Mouse (Mus musculus) lung, postnatal 25 days (tissue): ENCODE results near the gene Majin.

Experiments
- DNase-seq: peaks from one replicate; pipeline ENCODE4 v3.0.0; 2022; ENCODE audit warnings: low spot score

Majin gene

DNA sequence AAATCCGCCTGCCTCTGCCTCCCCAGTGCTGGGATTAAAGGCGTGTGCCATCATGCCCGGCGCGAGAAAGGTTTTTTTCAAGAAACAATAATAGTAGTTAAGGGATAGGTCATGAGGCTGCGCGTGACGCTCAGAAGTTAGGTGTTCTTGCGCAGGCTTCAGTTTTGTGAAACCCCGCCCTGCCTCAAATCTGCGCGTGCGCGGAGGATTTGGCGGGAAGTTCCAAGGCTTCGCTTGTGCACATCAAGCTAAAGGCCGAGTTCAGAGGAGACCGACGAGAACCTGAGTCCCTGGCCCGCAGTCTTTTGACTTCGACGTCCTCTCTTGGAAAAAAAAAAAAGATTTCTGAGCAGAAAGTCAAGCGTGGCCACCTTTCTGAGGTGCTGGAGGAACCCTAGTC lies at the start of gene Majin:
Majin (plus strand) TSS at position 258 of the 400 bp plus-strand sequence.
- no peak for DNase-seq

DNA sequence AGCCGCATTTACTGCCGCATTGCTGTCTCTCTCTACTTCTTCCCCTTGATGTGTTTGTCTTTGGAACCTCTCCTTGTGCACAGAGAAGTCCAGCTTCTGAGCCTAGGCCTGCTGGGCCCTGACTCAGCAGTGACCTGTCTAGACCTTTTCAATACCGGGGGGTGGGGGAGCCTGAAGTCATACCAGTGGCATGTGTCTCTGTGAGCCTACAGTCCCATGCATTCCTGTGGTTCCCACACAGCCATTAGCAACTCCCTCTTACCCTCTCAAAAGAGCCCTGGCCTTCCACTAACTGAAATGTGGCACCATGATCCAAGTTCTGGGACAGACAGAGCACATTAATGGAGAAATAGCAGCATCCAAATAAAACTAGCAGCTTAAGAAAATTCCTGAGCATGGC lies 47.8 kb upstream of the Majin start:
- no peak for DNase-seq

- no peak for DNase-seq
These were observed 44.5 kb upstream of the Majin start for GRCm38 (mm10) chr19:6139701-6140100.

GRCm38 (mm10) chr19:6140374-6140677 lies 43.9 kb upstream of the Majin start:
- DNase-seq, result no peak

- peak; percentile 93 for DNase-seq
These were observed 43.4 kb upstream of the Majin start, which contains the start of gene Batf2 for GRCm38 (mm10) chr19:6140678-6141393. Batf2 (plus strand) TSS chr19:6140983.

DNA sequence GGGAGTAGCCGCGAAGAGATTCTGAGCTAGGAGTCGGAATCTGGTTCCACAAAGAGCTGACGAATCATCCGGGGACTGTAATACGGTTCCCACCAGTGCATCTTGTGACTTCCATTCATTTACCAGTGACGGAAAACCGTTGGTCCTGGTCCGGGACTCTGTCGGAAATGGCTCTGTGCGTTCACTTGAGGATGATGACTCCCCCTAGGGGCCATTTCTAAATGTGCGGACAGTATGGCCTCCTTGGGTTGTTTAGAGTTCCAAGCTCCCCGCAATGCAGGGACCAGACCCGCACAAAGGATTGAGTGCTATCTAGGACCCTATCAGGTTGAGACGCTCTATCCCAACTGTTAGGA lies 42.8 kb upstream of the Majin start, which contains the start of gene Arl2:
Arl2 (minus strand) TSS at position 155 of the 356 bp plus-strand sequence.
- peak; percentile 89 for DNase-seq

GRCm38 (mm10) chr19:6144842-6145241 lies 39.3 kb upstream of the Majin start:
- no peak for DNase-seq

DNA sequence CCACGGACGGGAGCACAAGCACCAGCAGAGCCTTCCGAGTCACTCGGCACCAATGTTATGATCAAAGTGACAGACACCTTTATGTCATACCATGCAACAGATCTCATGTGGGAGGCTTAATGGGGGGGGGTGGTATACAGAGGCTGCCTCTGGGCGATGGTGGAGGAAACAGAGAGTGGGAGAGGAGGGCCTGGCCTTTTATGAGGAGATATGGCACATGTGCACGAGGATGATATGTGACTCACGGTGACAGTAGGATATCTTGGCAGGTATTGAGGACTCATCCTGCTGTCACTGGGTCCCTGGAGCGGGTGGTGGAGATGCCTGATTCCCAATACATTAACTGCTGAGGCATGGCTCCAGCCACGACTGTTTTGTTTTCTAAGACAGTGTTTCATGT lies 29.0 kb upstream of the Majin start:
- no peak for DNase-seq

DNA sequence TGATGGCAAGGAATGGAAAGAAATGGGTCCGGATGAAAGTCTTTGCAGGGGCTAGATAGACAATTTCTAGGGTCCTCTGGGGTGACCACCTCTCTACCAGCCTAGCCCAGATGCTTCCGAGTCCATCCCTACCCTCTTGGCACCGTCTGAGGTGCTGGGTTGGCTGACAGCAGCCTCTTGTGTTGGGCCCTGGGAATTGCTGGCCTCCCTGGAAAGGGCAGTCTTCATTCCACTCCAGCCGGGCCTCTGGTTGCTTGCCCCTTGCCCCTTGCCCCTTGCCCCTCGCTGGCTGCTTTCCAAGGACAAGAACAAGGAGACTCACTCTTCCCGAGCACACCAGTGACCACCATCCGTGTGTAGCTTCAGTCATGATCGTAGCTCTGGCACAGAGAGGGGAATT lies 27.8 kb upstream of the Majin start:
- no peak for DNase-seq

DNA sequence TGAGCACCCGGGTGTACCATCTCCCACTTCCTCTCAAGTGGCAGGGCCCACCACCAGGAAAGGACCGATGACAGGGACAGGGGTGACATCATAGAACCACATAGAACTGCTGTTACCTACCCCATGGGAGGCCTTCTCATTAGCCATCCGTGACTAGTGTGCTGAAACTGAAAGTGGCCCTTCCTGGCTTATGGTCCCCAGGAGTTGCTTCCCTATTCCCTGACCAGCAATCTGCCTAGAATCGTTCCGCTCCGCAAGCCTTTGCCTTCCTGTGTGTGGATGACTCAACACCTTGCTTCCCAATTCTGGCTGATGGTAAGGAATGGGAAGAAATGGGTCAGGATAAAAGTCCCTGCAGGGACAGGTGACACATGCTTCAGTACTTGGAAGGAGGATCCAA lies 27.0 kb upstream of the Majin start:
- DNase-seq, result no peak

DNA sequence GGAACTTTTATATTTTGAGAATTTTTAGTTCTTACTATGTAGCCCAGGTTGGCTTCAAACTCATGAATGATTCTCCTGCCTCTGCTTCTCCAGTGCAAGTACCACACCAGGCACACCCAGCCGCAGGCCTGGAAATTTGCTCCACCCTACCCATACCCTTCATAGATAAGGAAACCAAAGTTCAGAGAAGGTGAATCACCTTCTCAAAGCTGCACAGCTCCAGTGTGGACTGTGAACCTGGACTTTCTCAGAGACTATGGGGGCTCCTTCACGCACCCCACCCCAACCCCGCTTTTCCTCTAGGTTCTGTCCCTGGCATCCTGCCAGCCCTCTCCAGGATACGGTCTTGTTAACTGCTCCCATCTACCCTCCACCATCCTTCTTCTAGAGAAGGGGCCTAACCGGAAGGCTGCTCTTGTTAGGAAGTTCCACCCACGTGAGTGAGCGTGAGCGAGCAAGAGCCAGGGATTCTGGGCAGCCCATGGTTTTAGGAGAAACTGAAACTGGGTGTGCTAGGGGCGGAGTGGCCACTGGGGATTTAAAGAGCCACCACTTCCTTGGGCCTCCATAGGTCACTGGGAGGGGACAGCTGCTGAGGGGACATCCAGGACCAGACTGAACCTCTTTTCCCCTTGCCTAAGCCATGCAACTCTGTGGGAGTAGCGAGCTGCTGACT lies 20.2 kb upstream of the Majin start:
- DNase-seq, result peak; percentile 55

GRCm38 (mm10) chr19:6166750-6167149 lies 17.4 kb upstream of the Majin start:
- DNase-seq, result no peak

DNA sequence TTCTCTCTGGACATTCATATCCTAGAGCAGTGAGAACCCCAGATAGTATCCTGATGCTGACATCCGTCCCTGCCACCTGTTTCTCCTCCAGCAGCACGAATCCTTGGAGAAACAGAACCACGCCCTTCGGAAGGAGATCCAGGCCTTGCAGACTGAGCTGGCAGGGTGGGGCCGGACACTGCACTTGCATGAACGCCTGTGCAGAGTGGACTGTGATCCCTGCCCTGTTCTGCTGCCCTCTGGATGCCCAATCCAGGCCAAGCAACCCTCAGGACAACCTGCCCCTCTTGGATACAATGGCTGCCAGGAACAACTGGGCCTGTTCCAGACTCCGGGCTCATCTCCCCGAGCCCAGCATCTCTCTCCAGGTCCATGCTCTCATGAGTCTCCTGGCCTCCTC lies 13.0 kb upstream of the Majin start:
- DNase-seq, result no peak

- DNase-seq, result no peak
These were observed 9.4 kb upstream of the Majin start for GRCm38 (mm10) chr19:6174771-6175170.

DNA sequence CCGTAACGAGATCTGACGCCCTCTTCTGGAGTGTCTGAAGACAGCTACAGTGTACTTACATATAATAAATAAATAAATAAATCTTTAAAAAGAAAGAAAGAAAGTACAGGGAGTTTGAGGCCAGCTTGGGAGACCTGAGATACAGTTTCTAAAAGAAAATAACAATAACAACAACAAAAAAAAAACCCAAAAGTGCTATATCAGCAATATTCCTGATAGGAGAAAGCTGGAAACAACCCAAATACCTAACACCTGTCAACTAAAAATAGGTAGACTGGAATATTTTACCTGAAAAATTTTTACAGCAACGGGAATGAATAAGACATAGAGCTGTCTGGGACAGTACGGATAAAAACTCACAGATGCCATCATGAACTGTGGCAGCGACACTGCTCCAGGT lies 5.4 kb upstream of the Majin start:
- DNase-seq, result no peak

DNA sequence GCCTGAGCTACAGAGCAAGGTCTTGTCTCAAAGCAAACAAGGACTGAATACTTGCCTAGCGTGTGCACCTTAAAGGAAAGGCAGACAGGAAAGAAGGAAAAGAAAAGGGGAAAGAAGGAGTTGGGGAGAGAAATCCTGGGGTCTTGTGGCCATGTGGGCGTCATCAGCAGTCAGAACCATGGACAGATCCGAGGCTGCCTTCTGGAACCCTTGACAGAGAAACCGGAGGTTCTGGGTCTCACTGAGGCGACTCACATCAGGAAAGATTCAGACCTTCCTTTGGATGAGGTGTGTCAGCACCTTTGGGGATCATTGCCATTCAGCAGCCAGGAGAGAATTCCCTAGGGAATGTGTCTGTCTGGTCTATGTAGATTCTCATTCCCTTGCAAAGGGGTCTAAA lies 2.6 kb upstream of the Majin start:
- DNase-seq, result no peak

DNA sequence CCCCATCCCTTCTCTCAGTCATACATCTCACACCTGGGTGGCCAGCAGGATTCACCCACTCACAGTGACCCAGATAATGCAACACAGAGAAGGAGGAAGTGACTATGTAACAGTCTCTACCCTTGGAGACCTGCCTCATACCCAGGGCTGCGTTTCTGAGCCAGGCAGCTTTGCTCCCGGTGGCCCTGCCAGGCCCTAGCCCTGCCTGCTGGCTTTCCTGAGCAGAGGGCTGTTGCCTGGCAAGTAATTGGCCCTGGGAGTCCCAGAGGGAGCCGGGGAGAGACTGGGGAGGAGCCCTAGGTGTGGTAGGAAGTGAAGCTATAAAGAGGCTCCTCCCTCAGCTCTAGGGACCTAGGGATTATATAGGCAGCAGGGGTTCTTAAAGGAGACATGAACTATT lies 1.7 kb upstream of the Majin start:
- no peak for DNase-seq

DNA sequence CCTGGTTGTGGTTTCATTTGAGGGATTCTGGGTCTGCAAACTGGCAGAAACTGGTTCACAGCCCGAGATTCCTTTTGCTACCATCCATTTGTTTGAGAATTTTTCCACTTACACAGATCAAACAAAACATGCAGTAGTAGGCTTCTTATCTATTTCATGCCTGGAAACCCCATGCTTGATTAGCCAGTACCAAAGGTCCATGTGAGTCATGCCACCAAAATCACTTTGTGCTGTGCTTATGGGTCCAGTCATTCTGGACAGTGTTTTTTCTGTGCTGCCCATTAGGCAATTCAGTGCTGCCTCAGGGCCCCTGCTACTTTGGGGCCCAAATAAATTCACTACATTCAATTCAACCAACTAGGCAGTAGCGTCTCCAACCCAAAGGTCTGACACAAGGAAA lies 20.1 kb downstream of the Majin start:
- DNase-seq, result no peak

GRCm38 (mm10) chr19:6206716-6207115 lies 22.5 kb downstream of the Majin start:
- DNase-seq, result peak; percentile 70

GRCm38 (mm10) chr19:6216046-6216705 lies 32.0 kb downstream of the Majin start:
- DNase-seq, result no peak

DNA sequence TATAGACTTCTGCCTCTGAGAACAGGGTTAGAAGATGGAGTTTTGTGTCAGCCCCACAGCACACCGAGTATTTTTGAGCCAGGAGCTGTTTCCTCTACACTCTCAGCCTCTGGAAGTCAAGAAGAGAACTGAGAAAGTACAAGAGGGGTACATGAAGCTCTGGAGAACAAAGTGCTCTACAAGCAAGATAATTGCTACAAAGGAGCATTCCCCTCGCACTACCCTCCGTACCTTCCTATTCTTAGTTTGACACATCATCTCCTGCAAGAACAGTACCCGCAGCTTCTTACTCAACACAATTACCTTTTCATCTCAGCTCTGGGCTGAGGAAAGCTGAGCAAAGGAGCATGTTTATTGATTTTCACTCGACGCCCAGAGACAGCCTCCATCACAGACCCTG lies 34.4 kb downstream of the Majin start:
- DNase-seq, result no peak

DNA sequence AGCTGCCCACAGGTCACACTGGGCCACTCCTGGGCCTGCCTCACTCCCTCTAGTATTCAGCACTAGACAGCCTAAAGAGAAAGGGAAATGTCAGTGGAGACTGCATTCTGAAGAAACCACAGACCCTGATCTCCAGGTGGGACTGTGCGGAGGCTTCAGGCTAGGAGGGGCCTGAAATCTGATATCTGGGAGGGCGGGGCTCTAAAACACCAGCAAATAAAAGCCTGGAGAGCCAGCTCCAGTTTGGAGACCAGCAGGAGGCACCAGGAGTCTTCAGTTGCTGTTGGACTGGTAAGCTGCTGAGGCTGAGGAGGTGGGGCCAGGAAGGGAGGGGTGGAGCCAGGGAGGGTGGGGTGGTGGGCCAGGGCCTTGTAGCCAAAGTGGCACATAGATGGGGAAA lies 41.9 kb downstream of the Majin start, which contains the start of gene Gpha2:
Gpha2 (plus strand) TSS at position 246 of the 400 bp plus-strand sequence.
- no peak for DNase-seq

DNA sequence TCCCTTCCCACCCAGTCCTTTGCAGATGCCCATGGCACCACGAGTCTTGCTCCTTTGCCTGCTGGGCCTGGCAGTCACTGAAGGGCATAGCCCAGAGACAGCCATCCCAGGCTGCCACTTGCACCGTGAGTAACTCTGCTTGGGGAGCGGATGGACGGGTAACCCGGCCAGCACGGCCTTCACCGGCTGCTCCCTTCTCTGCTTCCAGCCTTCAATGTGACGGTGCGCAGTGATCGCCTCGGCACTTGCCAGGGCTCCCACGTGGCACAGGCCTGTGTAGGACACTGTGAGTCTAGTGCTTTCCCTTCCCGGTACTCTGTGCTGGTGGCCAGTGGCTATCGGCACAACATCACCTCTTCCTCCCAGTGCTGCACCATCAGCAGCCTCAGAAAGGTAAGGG lies 42.6 kb downstream of the Majin start:
- DNase-seq, result no peak
